Mouse (Mus musculus): ENCODE results near the gene Vwa8.
"Not testable (repeated sequence)": the region's sequence is repeated elsewhere in the genome, so short reads cannot be mapped to it uniquely, and the experiment has no call there.

Vwa8 gene

DNA sequence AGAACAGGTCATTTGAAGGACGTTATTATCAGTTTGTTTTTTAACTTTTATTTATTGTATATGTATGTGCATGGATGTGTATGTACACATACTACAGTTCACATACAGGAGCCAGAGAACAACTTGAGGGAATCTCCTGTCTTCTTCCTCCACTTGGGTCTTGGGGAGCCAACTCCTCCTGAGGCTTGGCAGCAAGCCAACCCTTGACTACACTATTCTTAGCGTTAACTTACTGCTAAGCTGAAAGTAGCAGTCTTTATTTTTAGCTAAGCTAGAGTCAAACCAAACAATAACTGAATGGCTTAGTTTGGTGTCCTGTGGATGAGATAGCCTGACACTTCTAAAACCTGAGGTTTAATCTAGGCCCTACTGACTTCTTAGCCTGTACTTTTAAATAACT lies 135.4 kb downstream of the Vwa8 start:
- no peak for DNase-seq (ENCODE audit: low spot score in 2 of 2)

DNA sequence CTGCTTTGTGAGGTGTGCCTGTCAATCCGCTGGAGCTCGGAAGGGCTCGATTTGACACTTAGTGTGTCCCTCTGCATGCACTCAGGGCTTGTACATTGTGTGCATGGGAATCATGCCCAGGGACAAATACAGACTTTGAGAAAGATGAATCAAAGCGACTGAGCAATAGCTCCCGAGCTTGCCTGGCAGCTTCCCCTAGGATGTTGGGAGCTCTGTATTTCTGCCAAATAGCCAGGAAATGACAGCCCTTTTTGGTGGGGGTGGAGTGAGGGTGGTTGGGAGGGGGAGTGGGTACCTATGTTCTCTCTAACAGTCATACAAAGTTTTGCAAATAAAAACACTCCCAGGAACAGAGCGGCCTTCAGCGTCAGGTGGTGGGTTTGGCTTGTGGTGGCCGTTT lies 138.7 kb downstream of the Vwa8 start:
- no peak for DNase-seq (ENCODE audit: low spot score in 2 of 2)

DNA sequence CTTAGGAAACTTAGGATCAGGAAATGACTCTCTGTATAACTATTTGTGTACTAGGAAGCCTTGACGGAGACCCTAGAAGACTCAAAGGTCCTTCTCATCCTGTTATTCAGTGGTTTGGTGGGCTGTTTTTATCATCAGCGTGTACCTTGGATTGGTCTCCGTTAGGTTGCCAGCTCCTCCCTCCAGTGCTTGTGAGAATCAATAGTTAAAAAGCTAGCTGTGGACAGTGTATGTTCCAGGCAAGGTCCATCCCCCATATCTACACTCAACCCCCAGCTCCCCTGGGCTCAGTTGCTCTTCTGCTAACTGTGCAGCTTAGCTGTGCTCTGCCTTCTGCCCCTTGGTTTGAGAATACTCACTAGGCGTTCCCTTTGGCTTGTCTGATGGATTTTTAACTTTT lies 143.6 kb downstream of the Vwa8 start:
- no peak for DNase-seq (ENCODE audit: low spot score in 2 of 2)

DNA sequence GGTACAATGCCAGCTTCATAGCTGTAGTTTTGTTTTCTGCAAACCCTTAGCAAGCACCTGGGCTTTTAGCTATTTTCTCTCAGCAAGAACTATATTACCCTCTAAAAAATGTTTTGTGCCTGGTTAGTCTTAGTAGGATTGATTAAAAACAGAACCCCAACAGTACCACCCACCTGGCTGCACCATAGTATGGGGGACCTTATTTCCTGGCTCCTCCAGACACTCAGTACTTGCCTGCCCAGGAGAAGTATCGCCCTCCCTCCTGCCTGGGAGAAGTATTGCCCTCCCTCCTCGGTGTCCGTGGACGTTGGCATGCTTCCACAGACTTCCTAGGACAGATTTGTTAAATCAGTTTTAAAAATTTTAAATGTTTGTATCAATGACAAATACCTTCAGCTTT lies 144.7 kb downstream of the Vwa8 start:
- no peak for DNase-seq (ENCODE audit: low spot score in 2 of 2)

DNA sequence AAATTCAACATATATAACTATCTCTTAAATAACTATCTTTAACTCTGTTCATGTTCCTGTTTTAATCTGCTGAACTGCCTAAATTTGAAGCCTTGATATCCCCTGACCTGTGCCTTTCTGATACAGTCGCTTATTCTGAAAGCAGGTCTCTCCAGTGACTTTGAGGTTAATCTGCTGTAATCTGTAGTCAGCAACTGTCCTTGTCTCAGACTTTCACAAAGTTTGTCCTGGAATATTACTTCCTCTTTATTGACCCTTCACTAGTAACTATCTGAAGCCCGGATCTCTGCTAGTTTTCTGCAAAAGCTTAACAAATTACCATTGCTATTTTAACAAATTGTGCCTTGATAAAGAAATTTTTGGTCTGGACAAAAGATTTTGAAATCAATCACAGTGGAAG lies 147.5 kb downstream of the Vwa8 start:
- no peak for DNase-seq (ENCODE audit: low spot score in 2 of 2)

DNA sequence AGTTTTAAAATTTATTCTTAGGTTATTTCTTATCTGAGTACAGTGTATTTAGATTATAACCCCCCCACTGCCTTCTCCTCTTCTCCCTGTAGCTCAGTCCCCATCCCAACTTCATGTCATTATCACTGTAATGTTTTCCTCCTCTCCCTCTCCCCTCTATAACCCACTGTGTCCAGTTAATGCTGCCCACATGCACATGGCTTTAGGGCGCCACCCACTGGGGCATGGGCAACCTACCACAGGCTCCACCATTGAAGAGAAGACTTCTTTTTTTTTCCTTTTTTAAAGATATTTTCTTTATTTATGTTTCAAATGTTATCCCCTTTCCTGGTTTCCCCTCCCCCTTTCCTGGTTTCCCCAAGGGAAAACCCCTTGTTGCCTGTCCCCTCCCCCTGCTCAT lies 154.7 kb downstream of the Vwa8 start:
- no peak for DNase-seq (ENCODE audit: low spot score in 2 of 2)

DNA sequence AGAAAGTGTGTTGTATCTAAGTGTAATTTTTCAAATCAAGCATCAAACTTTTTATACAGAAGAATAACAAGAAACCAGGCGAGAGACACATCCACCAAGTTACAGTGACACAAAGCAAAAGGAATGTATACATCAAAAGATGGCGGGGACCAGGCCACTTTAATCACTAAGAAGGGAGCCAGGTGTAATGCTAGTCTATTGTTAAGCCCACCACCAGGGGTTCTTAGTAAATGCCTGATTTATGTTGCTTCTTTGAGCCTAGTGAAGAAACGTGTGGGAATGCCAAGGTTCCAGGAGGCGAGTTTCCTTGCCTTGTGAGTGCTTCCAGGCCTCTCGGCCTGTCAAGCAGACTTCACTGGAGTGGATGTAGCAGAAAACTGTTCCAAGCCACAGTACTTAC lies 168.9 kb downstream of the Vwa8 start:
- not testable (repeated sequence) for DNase-seq (ENCODE audit: low spot score in 2 of 2)

DNA sequence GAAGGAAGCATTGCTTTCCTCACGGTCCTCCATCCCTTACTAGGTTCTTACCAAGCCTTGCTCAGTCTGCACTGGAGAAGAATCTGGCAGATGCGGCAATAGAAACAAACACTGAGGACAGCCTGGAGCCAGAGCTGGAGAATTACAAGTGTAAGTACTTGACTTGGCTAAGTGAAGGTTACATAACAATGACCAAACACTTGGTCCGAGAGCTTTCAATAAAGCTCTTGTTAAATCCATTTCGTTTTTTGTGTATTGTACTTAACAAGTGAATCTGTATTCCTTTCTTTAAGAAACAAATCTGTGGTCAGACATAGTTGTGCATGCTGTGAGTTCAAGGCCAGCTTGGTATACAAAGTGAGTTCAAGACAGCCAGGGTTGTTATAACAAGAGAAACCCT lies 169.7 kb downstream of the Vwa8 start:
- DNase-seq (ENCODE audit: low spot score in 2 of 2) = no peak

DNA sequence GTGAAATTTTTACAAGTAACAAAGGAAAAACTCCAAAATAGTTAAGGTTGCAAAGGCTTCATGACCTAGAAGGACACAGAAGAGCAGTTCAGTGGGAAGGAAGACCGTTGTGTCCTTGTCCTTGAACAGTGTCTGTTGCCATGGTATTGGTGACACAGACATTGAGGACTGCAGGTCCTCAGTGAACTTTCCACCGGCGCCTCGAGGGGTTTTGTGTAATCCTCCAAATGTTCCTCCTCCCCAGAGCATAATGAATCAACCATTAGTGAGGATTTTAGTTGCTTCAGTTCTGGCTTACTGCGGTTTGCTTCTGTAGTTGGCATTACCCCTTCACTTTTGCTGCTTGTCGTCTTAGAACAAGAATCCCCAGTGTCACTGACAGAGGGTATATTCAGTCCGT lies 172.9 kb downstream of the Vwa8 start:
- no peak for DNase-seq (ENCODE audit: low spot score in 2 of 2)

DNA sequence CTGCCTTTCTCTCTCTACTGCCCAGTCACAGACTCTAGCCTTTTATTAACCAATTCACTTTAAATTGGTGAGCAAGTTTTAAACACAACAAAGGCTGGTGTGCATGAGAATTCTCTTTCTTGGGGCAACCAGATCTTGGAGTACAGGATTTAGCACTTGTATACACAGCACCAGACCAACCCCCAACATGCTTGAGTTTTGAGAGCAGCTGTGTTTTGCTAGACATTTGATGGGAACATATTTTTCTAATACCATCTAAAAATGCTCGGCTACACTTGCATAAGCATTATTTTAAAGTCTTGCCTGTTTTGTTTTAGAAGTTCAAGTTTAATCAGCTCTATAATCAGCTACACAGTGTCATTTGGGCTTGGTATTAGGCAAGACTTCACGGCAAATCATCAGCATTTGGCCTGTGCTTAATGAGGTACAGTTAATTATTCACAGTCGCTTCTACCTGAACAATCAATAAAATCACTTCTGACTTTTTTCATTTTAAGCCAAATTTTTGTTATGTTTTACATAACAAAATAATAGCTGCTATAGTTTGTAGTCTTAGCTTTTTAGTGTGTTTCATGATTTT lies 180.2 kb downstream of the Vwa8 start:
- no peak for DNase-seq (ENCODE audit: low spot score in 2 of 2)

DNA sequence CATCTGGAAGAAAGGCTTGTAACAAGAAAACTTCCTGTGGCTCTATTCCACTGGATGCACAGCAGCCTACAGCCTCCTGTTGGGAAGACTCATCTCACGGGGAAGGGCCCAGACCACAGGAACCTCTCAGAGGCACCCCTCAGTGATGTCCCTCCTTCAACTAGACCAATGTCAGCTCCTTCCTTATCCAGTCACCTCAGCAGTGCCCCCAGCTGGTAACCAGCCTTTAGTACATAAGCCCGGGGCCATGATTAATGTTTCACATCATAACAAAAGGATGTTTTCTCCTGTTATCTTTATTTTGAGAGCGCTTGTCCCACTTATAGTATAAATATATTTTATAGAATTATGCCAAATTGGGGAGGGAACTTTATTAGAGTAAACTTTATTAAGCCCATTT lies 181.9 kb downstream of the Vwa8 start:
- DNase-seq (ENCODE audit: low spot score in 2 of 2) = no peak

DNA sequence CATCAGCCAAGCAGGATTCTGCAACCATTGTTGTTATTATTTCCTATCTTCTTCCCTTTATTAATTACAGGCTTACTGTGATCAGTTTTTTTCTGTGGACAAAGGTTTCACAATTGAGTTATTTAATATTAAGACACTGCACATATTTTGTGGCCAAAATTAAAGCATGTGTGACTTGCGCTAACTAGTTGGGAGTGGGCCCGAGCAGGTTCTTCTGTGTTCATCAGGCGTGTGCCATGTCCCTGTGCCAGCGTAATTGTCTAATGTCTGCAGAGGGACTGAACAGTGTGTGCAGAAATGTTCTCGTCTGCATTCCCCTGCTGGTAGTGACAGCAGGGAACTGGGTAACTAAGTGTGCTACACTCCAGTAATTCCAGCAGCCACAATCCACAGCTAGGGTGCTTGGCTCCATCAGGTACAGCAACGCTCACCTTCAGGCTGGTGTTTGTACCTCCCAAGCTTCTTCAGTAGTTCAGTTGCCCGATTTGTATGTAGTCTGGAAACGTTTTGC lies 182.4 kb downstream of the Vwa8 start:
- no peak for DNase-seq (ENCODE audit: low spot score in 2 of 2)

DNA sequence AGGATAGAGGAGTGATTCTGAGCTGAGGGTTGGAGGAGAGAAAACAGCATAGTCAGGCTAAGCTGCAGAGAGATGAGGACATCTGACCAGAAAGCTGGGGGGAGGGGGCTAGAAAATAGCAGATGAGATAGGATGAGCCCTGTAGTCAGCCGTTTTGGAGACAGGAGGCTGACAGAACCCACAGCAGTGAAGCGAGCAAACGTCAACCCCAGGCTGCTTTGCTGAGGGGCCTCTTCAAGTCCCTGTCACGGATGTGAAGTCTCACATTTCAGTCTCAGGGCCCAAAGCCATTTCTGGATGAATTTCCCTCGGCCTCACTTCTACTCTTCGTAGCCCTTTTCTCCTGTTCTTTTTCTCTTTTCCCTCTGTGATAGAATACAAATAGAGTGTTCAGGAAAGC lies 184.5 kb downstream of the Vwa8 start:
- DNase-seq (ENCODE audit: low spot score in 2 of 2) = no peak

DNA sequence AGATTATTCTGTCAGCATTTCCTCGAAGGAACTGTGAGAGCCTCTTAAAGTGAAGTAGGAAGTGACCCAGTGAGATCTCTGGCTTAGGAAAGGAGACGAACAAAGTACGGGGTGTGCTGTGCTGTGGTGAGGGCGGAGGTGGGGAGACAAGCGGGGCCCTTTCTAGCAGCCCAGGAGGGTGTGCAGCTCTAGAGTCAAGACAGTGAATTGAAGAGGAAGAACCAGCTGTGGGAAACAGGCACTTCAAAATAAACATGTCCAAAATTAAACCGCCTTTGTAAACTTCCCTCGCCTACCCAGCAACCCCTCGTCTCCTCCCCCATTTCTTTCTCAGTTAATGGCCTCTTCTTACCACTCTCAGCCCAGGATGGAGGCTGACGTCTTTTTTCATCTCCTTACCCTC lies 185.7 kb downstream of the Vwa8 start:
- DNase-seq (ENCODE audit: low spot score in 2 of 2) = no peak

DNA sequence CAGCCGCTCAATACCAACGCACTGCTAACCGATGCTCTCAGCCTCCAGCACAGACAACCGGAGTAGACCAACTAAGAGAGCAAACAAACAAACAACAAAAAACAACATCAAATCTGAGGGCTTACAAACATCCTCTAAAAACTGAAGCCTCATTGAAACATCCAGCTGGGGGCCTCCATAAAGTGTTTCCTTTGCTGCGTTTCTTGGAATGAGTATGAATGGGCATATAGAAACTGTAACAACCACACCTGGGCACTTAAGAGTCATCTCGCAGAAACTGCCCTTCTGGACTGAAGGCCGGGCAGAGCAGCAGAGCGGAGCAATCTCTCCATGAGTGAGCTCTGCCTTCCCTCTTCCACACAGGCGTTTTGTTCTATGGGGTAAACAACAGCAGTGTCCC lies 186.7 kb downstream of the Vwa8 start:
- DNase-seq (ENCODE audit: low spot score in 2 of 2) = no peak

DNA sequence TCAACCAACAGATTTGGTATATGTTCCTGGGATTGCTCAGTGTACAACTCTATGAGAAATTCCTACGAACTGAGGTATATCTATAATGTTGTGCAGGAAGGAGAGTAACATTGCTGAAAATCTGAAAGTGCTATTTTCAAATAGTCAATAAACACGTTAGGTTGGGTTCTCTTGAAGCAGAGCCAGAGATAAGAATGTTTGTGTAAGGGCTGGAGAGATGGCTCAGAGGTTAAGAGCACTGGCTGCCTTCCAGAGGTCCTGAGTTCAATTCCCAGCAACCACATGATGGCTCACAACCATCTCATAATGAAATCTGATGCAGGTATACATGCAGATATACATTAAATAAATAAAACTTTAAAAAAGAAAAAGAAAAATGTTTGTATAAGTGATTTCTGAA lies 198.3 kb downstream of the Vwa8 start:
- DNase-seq (ENCODE audit: low spot score in 2 of 2) = no peak

DNA sequence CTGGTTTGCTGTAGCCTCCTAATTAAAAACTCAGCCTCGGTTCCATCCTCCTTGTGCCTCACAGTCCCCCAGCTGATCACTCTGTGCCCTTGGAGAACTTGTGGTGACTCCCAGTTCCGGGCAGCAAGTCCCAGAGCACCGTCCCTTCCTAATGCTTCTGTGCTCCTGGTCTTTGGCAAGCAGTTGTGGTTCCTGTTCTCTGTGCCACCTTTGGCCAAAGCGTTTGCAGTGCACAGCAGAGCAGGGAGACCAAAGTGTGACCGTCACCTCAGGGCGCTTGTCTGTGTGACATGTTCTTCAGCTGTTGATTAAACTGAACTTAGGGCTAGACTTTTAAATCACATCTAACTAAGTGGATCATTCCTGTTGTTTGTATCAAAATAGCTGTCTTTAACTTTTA lies 199.1 kb downstream of the Vwa8 start:
- DNase-seq (ENCODE audit: low spot score in 2 of 2) = no peak

DNA sequence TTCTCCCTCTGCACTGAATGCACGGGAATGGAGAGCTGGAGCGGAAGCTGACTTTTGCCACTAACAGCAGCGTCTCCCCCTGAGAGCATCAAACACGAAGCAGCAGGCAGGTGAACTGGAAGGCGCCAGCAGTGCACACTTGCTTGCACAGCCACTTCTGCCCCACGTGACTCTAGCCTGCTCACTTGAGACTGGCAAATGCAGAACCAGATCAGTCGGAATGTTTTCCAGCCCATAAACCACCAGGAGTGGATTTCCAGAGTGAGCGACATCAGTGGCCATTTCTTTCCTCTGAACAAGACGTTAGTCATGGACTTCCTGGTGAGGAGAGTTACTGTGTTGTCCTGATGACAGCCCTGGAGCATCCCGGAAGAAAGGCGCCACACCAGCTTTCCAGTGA lies 200.7 kb downstream of the Vwa8 start:
- no peak for DNase-seq (ENCODE audit: low spot score in 2 of 2)

DNA sequence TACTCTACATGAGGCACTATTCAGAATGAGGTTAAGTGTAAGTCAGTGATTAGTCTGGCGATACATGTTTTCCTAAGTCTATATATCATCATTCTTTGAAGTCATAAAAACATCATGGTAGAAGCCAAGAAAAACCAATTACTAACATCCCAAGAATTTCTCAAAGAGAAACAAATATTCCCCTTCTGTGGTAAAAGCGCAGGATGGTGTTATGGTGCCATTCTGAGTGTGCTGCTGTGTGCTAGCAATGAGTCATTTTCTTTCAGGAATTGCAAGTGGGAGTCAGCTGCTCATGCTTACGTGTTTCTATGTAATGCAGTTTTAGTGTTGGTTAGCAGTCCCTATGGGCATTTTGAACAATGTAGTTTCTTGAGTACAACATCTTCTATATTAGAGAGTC lies 216.8 kb downstream of the Vwa8 start:
- no peak for DNase-seq (ENCODE audit: low spot score in 2 of 2)

DNA sequence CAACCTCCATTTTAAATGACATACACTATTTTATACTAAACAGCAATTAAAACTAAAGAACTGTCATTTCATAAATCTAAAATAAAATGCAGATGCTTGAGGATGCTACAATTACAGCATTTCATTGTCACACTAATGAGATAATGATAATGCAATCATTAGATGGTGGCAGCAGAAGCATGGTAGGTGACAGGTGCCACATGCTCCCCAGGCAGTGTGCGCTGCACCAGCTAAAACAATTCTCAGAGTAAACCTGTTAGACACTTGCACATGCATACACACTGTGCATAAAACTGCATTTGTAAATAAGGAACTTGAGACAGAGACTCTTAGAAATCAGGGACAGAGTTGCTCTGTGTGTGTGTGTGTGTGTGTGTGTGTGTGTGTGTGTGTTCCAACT lies 220.7 kb downstream of the Vwa8 start:
- DNase-seq (ENCODE audit: low spot score in 2 of 2) = no peak

DNA sequence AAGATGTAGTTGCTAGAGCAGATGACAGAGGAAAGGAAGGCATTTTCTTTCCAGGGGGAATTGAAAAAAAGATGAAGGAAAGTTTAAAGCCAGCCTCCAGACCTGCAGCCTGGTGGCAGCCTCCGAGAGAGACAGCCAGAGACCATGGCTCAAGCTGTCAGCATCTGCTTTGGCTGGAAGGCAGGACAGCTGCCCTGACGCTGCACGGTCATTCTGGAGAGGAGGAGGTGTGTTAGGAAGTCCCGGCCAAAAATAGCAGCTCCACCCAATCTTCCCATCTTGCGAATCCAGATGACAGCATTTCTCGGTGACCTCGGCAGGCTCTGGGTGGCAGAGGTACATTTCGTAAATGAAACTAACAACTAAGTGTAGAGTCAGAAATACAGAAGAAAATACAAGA lies 225.9 kb downstream of the Vwa8 start:
- no peak for DNase-seq (ENCODE audit: low spot score in 2 of 2)

DNA sequence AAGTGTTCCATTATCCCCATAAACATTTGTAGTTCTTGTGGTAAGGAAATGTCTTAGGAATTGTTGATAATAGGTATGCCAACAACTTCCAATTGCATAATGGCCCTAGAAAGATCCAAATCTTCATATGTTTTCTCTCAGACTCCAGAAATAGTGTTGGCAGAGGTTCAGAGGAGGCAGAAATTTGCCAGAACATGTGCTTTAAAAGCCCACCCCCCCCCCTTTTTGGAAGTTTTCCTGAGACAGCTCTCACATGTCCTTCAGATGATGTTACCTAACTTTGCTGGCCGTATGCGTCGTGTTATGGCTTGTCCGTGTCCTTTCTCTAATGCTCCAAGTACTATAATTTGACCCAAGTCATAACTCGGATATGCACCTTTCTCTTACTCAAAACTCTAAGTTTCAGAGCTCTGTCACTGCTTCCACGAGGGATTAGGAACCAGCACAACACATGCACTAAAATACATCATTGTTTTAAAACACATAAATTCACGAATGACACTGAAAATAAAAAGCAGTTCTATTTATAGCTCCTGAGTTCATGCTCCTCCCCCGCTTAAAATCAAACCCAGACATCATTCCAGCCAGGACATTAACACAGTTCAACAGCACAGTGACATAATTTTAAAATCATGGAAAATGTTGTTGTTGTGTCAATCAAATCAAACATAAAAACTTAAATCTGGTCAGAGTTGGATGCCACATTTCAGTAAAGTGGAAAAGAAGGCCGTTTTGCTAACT lies 227.9 kb downstream of the Vwa8 start:
- DNase-seq (ENCODE audit: low spot score in 2 of 2) = no peak

DNA sequence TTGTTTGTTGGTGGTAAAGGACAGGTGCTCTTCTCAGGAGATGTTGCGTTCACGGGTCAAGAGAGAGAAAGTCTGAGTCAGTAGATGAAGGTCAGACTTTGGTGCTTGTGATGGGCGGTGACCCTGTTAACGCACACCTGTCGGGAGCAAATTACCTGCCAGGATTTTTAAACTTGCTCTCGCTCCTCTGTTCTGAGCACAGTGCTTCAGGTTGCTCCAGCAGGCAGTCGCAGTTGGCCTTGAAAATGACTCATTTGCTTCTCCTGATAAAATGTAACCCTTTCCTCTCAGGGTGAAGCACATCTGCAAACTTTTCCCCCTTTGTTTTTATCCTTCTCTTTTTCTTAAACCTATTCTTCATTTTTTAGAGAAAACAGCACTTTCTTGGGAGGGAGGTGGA lies 234.7 kb downstream of the Vwa8 start:
- DNase-seq (ENCODE audit: low spot score in 2 of 2) = no peak

DNA sequence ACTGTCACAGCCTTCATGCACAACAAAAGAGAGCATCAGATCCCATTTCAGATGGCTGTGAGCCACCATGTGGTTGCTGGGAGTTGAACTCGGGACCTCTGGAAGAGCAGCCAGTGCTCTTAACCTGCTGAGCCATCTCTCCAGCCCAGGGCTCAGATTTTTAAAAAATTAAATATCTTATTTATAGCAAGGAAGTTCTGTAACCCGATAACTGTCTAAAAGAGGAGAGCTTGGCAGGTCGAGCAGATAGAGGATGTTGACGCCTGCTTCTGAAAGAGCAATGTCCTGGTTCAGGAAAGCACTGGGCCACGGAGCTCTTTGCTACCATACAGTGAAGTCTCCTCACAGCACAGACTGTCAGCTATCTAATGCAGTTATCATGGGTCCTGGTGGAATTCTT lies 237.2 kb downstream of the Vwa8 start:
- no peak for DNase-seq (ENCODE audit: low spot score in 2 of 2)

Measured in frontal cortex, postnatal 25 days (tissue).